ENCODE assay signal across 14 mouse cellular contexts in the genomic region with DNA sequence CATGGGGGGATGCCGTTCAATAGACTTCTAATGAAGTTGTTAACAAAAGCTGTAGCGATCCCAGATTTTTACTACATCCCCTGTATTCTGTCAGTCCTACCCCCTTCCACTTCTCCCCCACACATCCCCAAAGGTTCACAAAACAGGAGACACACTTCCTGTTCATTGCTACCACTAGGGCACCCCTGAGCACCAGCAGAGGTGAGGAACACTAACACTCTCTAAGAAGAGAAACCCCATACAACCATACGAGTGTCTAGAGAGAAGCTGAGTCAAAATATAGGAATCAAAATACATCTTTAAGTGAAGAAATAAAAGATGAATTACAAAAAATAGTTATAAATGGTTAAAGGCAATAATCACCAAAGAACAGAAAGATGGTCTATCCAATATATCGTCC. TPM values are rescaled to one million over a fixed set of nuclear protein-coding genes. Genes with fewer than 3 reads are reported as not detected.
DNase-seq lines count a peak whose midpoint lies in the region; ATAC-seq and TF ChIP-seq lines count a peak whose summit lies in the region.
"Had no signal": no experiment of that assay in that cellular context is flagged by ENCODE, and none has a peak within 500 bp of the region (broad histone marks: within the 10 kb centered on the region; RNA-seq: fewer than 3 reads in every experiment).

No protein-coding gene starts in this region.

- no peak for TF ChIP-seq EP300 in stomach, postnatal 0 days (optimal IDR thresholded peaks at IDR 0.05)

- no peaks in the 10 kb centered on the region for H3K27me3 ChIP-seq in hindbrain, postnatal 0 days (ENCODE audit: insufficient read depth, low read length)
- H3K27me3 ChIP-seq in hindbrain, embryonic 13.5 days: no peaks in the 10 kb centered on the region
- no peaks in the 10 kb centered on the region for H3K27me3 ChIP-seq in midbrain, embryonic 11.5 days (ENCODE audit: control insufficient read depth, insufficient read depth, low read length)
- H3K27me3 ChIP-seq in midbrain, embryonic 15.5 days (replicated peaks): no peaks in the 10 kb centered on the region
- H3K27me3 ChIP-seq in limb, embryonic 12.5 days: peaks cover 4% of the 10 kb centered on the region
- H3K27me3 ChIP-seq in stomach, postnatal 0 days (ENCODE audit: control insufficient read depth, insufficient read depth, low read length): no peaks in the 10 kb centered on the region
- H3K27me3 ChIP-seq: embryonic facial prominence, embryonic 15.5 days; hindbrain, embryonic 15.5 days; liver, embryonic 13.5 days had no signal

- 63% methylated on average over 4 of the region's 4 CpGs for WGBS in hindbrain, postnatal 0 days
- 61% methylated on average over 4 of the region's 4 CpGs for WGBS in hindbrain, embryonic 13.5 days
- 86% methylated on average over 4 of the region's 4 CpGs for WGBS in midbrain, embryonic 11.5 days
- 81% methylated on average over 4 of the region's 4 CpGs for WGBS in midbrain, embryonic 15.5 days
- 6% methylated on average over 4 of the region's 4 CpGs for WGBS in limb, embryonic 12.5 days
- WGBS in stomach, postnatal 0 days: 78% methylated on average over 4 of the region's 4 CpGs

- no peak for DNase-seq in hindbrain, postnatal 0 days (ENCODE audit: low spot score)
- DNase-seq in midbrain, embryonic 11.5 days (ENCODE audit: low spot score, missing footprints): peak; percentile 61
- no peak for DNase-seq in stomach, postnatal 0 days (ENCODE audit: low spot score)
- DNase-seq in ovary, adult 18-20 months (ENCODE audit: low spot score): no peak
- DNase-seq: cerebellum, postnatal 14 days; liver, embryonic 13.5 days; right cerebral cortex, postnatal 4 days had no signal

- no peaks in the 10 kb centered on the region for H3K9me3 ChIP-seq in hindbrain, postnatal 0 days (ENCODE audit: low read length)
- H3K9me3 ChIP-seq in hindbrain, embryonic 13.5 days: no peaks in the 10 kb centered on the region
- no peaks in the 10 kb centered on the region for H3K9me3 ChIP-seq in midbrain, embryonic 11.5 days (ENCODE audit: control insufficient read depth, low read length)
- H3K9me3 ChIP-seq in midbrain, embryonic 15.5 days: no peaks in the 10 kb centered on the region
- H3K9me3 ChIP-seq in limb, embryonic 12.5 days: peaks cover 8% of the 10 kb centered on the region
- H3K9me3 ChIP-seq in stomach, postnatal 0 days (ENCODE audit: control insufficient read depth, low read length): no peaks in the 10 kb centered on the region
- H3K9me3 ChIP-seq: embryonic facial prominence, embryonic 15.5 days; hindbrain, embryonic 15.5 days; liver, embryonic 13.5 days had no signal

- H3K9ac ChIP-seq in hindbrain, postnatal 0 days (replicated peaks; ENCODE audit: low read length): no peak overlapping the region
- H3K9ac ChIP-seq in hindbrain, embryonic 13.5 days: no peak overlapping the region
- H3K9ac ChIP-seq in midbrain, embryonic 11.5 days (ENCODE audit: low read length): no peak overlapping the region
- H3K9ac ChIP-seq in midbrain, embryonic 15.5 days: no peak overlapping the region
- no peak overlapping the region for H3K9ac ChIP-seq in limb, embryonic 12.5 days (replicated peaks)
- no peak overlapping the region for H3K9ac ChIP-seq in stomach, postnatal 0 days (ENCODE audit: low read length)
- H3K9ac ChIP-seq: embryonic facial prominence, embryonic 15.5 days; hindbrain, embryonic 15.5 days; liver, embryonic 13.5 days had no signal

- H3K27ac ChIP-seq in hindbrain, postnatal 0 days: no peak overlapping the region
- H3K27ac ChIP-seq in hindbrain, embryonic 13.5 days: no peak overlapping the region
- H3K27ac ChIP-seq in midbrain, embryonic 11.5 days (ENCODE audit: low read depth, low read length): no peak overlapping the region
- H3K27ac ChIP-seq in midbrain, embryonic 15.5 days: no peak overlapping the region
- peak overlapping the region; percentile 78 for H3K27ac ChIP-seq in limb, embryonic 12.5 days
- H3K27ac ChIP-seq in stomach, postnatal 0 days (replicated peaks): no peak overlapping the region
- H3K27ac ChIP-seq: embryonic facial prominence, embryonic 15.5 days; hindbrain, embryonic 15.5 days; liver, embryonic 13.5 days had no signal

- peak; percentile 34; the same call in 1 of the 2 replicates for TF ChIP-seq CTCF in hindbrain, postnatal 0 days (IDR thresholded peaks at IDR 0.05; ENCODE audit: low read depth)
- TF ChIP-seq CTCF in stomach, postnatal 0 days (IDR thresholded peaks at IDR 0.05; ENCODE audit: low read depth): peak; percentile 43

- no peak overlapping the region for H3K4me2 ChIP-seq in hindbrain, postnatal 0 days (ENCODE audit: low read depth, low read length)
- H3K4me2 ChIP-seq in hindbrain, embryonic 13.5 days: no peak overlapping the region
- no peak overlapping the region for H3K4me2 ChIP-seq in midbrain, embryonic 11.5 days
- H3K4me2 ChIP-seq in midbrain, embryonic 15.5 days: no peak overlapping the region
- peak overlapping the region; percentile 28 for H3K4me2 ChIP-seq in limb, embryonic 12.5 days
- H3K4me2 ChIP-seq in stomach, postnatal 0 days (replicated peaks; ENCODE audit: low read depth): no peak overlapping the region
- H3K4me2 ChIP-seq: embryonic facial prominence, embryonic 15.5 days; hindbrain, embryonic 15.5 days; liver, embryonic 13.5 days had no signal

- no peak overlapping the region for H3K4me3 ChIP-seq in hindbrain, postnatal 0 days (ENCODE audit: low read length)
- H3K4me3 ChIP-seq in hindbrain, embryonic 13.5 days: no peak overlapping the region
- H3K4me3 ChIP-seq in midbrain, embryonic 11.5 days (ENCODE audit: low read depth, low read length): no peak overlapping the region
- H3K4me3 ChIP-seq in midbrain, embryonic 15.5 days: no peak overlapping the region
- no peak overlapping the region for H3K4me3 ChIP-seq in limb, embryonic 12.5 days (replicated peaks)
- H3K4me3 ChIP-seq in stomach, postnatal 0 days (ENCODE audit: low read depth, low read length): no peak overlapping the region
- H3K4me3 ChIP-seq: embryonic facial prominence, embryonic 15.5 days; hindbrain, embryonic 15.5 days; liver, embryonic 13.5 days; myocyte had no signal

- H3K4me1 ChIP-seq in hindbrain, postnatal 0 days (ENCODE audit: insufficient read depth, low read length): no peaks in the 10 kb centered on the region
- peaks cover 9% of the 10 kb centered on the region; the same call in 1 of the 2 replicates for H3K4me1 ChIP-seq in hindbrain, embryonic 13.5 days (replicated peaks)
- H3K4me1 ChIP-seq in midbrain, embryonic 11.5 days (ENCODE audit: control insufficient read depth, insufficient read depth, low read length): no peaks in the 10 kb centered on the region; the same call in 1 of the 2 replicates
- H3K4me1 ChIP-seq in midbrain, embryonic 15.5 days: no peaks in the 10 kb centered on the region
- peaks cover 32% of the 10 kb centered on the region for H3K4me1 ChIP-seq in limb, embryonic 12.5 days (replicated peaks)
- H3K4me1 ChIP-seq in stomach, postnatal 0 days (replicated peaks; ENCODE audit: control insufficient read depth, insufficient read depth): no peaks in the 10 kb centered on the region
- H3K4me1 ChIP-seq: liver, embryonic 13.5 days had no signal

- ATAC-seq in hindbrain, postnatal 0 days: no peak
- ATAC-seq in hindbrain, embryonic 13.5 days (ENCODE audit: low FRiP score): no peak
- no peak for ATAC-seq in midbrain, embryonic 11.5 days (ENCODE audit: low FRiP score)
- no peak for ATAC-seq in midbrain, embryonic 15.5 days (replicated peaks)
- ATAC-seq in limb, embryonic 12.5 days (ENCODE audit: insufficient number of reproducible peaks, insufficient read depth, low FRiP score, low TSS enrichment, low read depth): 0 out of 2 replicates have a peak, but pooled peaks have one; percentile 49
- ATAC-seq in stomach, postnatal 0 days (ENCODE audit: low FRiP score, low TSS enrichment): no peak
- ATAC-seq: activated CD4-positive, CD25-positive, alpha-beta regulatory T cell, adult 4 months had no signal

- no peaks in the 10 kb centered on the region for H3K36me3 ChIP-seq in hindbrain, postnatal 0 days (ENCODE audit: insufficient read depth, low read length)
- no peaks in the 10 kb centered on the region for H3K36me3 ChIP-seq in hindbrain, embryonic 13.5 days
- H3K36me3 ChIP-seq in midbrain, embryonic 11.5 days (ENCODE audit: control insufficient read depth, insufficient read depth, low read length): no peaks in the 10 kb centered on the region
- no peaks in the 10 kb centered on the region for H3K36me3 ChIP-seq in midbrain, embryonic 15.5 days (replicated peaks)
- no peaks in the 10 kb centered on the region for H3K36me3 ChIP-seq in limb, embryonic 12.5 days
- no peaks in the 10 kb centered on the region for H3K36me3 ChIP-seq in stomach, postnatal 0 days (ENCODE audit: control insufficient read depth, insufficient read depth, low read length)
- H3K36me3 ChIP-seq: embryonic facial prominence, embryonic 15.5 days; hindbrain, embryonic 15.5 days; liver, embryonic 13.5 days had no signal

RNA-seq across cellular contexts. Expression of gene Tanc1, which starts 49.6 kb away (rescaled TPM):
- total RNA-seq in hindbrain, postnatal 0 days (2014; rRNA removed): 10.6 and 12.1 TPM in 2 replicates
- polyA plus RNA-seq in hindbrain, postnatal 0 days (2015; fragmentation: Nextera tagmentation; extraction: Ambion mirVana): 4.2 and 4.8 TPM in 2 replicates
- 7.1 and 8.9 TPM in 2 replicates for polyA plus RNA-seq in hindbrain, embryonic 13.5 days (2015; fragmentation: Nextera tagmentation; extraction: Ambion mirVana)
- 6.2 and 6.7 TPM in 2 replicates for polyA plus RNA-seq in midbrain, embryonic 11.5 days (2014; fragmentation: Nextera tagmentation; extraction: Ambion mirVana)
- polyA plus RNA-seq in midbrain, embryonic 15.5 days (2015; fragmentation: Nextera tagmentation; extraction: Ambion mirVana): 6.0 and 6.8 TPM in 2 replicates
- polyA plus RNA-seq in limb, embryonic 12.5 days (2016; fragmentation: Nextera tagmentation; extraction: Ambion mirVana): 60.7 and 70.6 TPM in 2 replicates
- 13.4 and 15.7 TPM in 2 replicates for polyA plus RNA-seq in stomach, postnatal 0 days (2015; fragmentation: Nextera tagmentation; extraction: Ambion mirVana)
